Mouse (Mus musculus) right cerebral cortex, postnatal 14 days (tissue): Measurements from ENCODE around the gene Phb.
"Not testable (repeated sequence)": the region's sequence is repeated elsewhere in the genome, so short reads cannot be mapped to it uniquely, and the experiment has no call there.

Source experiments
- DNase-seq: peaks from one replicate; pipeline ENCODE4 v3.0.0; 2022

The Phb gene

GRCm38 (mm10) chr11:95657449-95657848 is 9.3 kb upstream of the Phb start:
- no peak for DNase-seq

- DNase-seq = no peak
Observed at GRCm38 (mm10) chr11:95667177-95667576, 420 bp downstream of the Phb start.

- not testable (repeated sequence) for DNase-seq
Observed at GRCm38 (mm10) chr11:95668086-95668485, 1.3 kb downstream of the Phb start.

- DNase-seq = no peak
Observed at GRCm38 (mm10) chr11:95675498-95675897, 8.7 kb downstream of the Phb start.

- peak; percentile 74 for DNase-seq
Observed at GRCm38 (mm10) chr11:95676307-95676706, 9.6 kb downstream of the Phb start.

GRCm38 (mm10) chr11:95677925-95678701 is 11.4 kb downstream of the Phb start:
- DNase-seq = no peak

- no peak for DNase-seq
Observed at GRCm38 (mm10) chr11:95681995-95682601, 15.3 kb downstream of the Phb start.

GRCm38 (mm10) chr11:95682946-95683345 is 16.2 kb downstream of the Phb start:
- no peak for DNase-seq

GRCm38 (mm10) chr11:95686031-95686430 is 19.3 kb downstream of the Phb start:
- peak; percentile 68 for DNase-seq

GRCm38 (mm10) chr11:95687084-95687656 is 20.4 kb downstream of the Phb start:
- no peak for DNase-seq

- no peak for DNase-seq
Observed at GRCm38 (mm10) chr11:95688515-95688914, 21.8 kb downstream of the Phb start.

- no peak for DNase-seq
Observed at GRCm38 (mm10) chr11:95688981-95689380, 22.2 kb downstream of the Phb start.

- DNase-seq = no peak
Observed at GRCm38 (mm10) chr11:95689544-95689943, 22.8 kb downstream of the Phb start.

- DNase-seq = no peak
Observed at GRCm38 (mm10) chr11:95698541-95698940, 31.8 kb downstream of the Phb start.

GRCm38 (mm10) chr11:95700778-95701739 is 34.3 kb downstream of the Phb start:
- DNase-seq = no peak

GRCm38 (mm10) chr11:95704032-95704969 is 37.5 kb downstream of the Phb start:
- DNase-seq = no peak

GRCm38 (mm10) chr11:95704970-95705330 is 38.2 kb downstream of the Phb start:
- no peak for DNase-seq

- no peak for DNase-seq
Observed at GRCm38 (mm10) chr11:95709534-95710040, 42.8 kb downstream of the Phb start.

- DNase-seq = no peak
Observed at GRCm38 (mm10) chr11:95710478-95710877, 43.7 kb downstream of the Phb start.

GRCm38 (mm10) chr11:95712085-95712562 is 45.4 kb downstream of the Phb start:
- no peak for DNase-seq

GRCm38 (mm10) chr11:95712563-95713224 is 45.9 kb downstream of the Phb start, which contains the start of gene Zfp652:
TSS of gene Zfp652 (plus strand) at chr11:95712673.
- peak; percentile 75 for DNase-seq
